Mouse (Mus musculus) cerebellum, adult 11 months (tissue): ENCODE results near the gene Cdk6.

Experiments used
- DNase-seq: peaks from one replicate; pipeline ENCODE4 v3.0.0; 2022

Gene Cdk6

DNA sequence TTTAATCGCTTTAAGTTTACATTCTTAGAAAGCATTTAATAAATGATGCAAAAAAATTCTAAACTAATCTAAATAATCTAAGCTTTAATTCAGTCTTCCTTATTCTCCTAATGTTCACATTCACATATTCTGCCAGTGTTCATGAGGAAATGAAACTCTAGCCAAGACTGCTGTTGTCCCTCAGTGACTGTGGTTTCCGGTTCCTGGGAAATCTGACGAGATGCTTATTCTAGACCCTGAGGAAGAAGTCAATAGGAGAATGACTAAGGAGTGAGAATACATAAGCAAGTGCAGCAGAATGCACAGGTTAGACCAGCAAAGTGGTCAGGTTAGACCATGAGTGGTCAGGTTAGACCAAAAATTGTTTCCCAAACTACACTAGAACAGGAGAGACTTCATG is 149.1 kb downstream of the Cdk6 start:
- no peak for DNase-seq

DNA sequence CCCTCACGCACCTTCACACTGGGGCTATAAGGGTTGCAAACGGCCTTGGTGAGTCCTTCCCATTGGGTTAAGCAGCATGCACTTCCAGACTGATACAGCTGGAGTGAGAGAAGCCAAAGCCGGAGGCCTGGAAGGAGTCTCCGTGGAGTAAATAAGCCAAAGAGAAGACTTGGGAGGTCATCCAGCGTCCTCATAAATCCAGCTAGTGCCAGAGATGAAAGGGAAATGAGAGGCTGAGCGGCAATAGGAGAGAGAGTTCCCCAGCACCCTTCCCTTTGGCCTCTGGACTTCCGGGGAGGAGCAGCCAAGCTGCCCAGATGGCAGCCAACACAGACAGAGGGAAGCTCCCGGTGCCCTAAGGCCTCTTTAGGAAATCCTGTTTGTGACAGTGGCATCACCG is 149.8 kb downstream of the Cdk6 start:
- no peak for DNase-seq

DNA sequence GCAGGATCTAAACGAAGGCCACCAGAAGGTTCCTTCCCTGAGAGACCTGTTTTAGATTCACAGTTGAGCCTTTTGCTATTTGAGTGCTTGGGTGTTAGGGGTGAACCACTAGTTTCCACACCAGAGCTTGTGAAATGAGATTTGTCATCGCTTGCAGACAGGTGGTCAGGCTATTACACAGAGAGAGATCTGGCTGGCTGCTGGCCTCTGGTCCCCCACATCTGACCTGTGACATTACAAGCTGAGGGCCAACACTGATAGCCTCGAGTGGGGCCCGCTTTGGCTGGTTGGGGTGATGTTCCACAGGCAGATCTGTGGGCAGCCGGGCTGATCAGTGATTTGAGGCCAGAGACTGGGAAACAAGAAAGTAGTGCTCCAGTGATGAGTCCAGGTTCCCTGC is 150.6 kb downstream of the Cdk6 start:
- no peak for DNase-seq

DNA sequence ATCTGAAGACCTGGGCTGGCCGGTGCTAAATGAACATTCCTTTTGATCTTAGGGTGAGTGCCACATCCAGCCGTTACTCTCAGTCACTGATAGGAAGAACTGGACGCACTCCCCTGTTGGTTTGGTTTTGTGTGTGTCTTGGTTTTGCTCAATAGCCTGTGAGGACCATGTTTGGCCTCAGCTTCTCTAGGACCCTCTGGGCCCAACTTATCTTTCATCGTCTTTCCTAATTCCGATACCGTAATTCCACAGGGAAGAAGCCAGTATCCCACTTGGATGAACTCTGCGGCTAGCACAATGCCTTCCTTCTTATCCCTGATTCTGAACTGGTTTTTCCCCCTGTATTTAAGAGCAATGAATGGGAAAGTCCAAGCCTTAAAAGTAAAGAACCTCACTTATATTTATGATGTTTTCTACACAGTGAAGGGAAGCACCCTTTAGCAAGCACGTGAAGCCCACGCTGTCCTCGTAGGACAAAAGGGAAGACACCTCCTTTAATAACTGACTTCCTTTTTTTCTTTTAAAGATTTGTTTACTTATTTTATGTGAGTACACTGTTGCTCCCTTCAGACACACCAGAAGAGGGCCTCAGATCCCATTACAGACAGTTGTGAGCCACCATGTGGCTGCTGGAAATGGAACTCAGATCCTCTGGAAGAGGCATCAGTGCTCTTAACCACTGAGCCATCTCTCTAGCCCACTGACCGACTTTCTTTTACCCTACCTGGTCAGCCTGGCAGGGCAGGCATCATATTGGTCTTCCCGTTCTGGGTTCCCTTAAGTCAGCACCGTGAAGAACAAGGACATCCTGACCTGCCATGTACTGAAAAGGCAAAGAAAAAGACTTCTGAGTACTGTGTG is 151.7 kb downstream of the Cdk6 start:
- no peak for DNase-seq

DNA sequence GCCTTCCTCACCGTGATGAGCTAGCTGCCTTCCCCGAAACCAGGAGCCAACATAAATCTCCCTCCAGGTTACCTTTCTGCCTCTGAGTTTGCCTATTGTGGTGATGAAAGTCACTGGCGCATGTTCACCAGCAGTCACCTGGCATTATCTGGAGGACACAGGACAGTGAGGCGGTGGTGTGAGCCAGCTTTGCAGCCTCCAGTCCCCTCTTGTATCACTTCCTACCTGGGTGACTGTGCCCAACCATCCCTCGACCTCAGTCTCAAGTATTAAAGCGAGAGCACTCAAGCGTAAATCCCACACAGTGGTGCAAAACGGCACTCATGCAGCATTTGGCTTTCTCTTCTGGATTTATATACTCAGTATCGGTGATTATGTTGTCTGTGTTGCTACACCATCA is 152.7 kb downstream of the Cdk6 start:
- no peak for DNase-seq

DNA sequence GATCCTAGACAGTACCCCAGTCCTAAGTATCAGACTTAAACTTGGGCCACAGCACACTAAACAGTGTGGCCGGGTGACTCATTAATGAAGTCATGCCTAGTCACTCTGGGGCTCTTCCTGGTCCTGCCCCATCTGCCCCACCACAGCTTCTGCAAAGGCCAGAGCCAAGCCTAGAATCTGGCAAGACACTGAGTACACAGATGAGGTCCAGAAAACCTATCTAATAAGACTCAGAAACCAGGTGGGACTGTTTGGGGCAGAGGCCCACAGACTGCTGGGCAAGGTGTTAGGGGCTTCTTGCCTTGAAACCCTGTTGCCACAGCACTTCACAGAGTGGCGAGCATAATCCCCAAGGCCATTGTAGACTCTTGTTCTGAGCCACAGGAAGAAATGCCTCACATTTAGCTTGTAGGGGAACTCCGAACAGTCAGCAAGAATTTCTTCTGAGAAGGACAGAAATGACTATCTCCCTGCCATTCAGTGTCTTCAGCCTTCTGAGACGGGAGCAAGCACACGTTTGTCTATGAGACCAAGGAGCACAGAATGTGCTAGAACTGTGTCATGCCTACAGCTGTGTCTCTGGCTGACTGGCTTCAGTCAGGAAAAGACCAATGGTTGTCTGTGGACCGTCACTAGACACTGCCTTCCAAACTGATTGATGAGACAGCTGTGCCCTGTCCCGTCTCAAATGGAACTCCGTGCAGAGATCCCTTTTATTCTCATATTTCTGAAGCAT is 153.3 kb downstream of the Cdk6 start:
- DNase-seq, result no peak

DNA sequence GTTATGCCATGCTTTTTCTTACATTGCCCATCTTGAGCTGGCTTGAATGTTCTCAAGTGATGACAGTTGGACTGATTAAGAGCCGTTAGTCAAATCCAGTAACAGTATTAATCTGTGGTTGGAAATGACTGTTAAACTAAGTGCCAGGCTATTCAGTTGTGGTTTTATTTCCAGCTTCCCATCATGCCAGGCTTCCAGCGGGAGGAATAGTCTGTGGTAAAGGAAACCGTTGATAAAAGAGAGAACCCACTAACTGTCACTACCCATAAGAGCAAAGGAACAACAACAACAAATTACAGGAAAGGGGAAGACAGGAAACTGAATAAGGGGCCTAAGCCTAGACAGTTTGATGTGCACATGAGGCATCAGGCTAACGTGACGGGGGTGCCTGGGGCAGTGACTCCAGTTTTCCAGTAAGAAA is 156.2 kb downstream of the Cdk6 start:
- DNase-seq, result no peak

DNA sequence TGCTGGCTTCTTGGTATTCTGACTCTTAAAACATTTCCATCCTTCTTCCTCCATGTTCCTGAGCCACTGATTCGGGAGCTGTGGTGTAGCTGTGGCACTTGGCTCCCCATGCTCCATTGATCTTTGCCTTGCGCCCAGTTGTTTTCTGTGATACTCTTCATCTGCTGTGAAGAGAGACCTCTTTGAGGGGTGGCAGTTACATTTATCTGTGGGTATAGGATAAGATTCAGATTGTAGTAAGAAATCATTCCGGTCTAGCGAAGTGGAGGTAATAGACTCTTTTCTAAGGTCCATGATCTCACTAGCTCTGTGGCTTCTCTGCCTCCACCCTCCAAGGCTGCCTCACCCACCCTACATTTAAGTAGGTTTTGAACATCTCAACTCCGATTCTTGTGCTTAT is 159.0 kb downstream of the Cdk6 start:
- no peak for DNase-seq

DNA sequence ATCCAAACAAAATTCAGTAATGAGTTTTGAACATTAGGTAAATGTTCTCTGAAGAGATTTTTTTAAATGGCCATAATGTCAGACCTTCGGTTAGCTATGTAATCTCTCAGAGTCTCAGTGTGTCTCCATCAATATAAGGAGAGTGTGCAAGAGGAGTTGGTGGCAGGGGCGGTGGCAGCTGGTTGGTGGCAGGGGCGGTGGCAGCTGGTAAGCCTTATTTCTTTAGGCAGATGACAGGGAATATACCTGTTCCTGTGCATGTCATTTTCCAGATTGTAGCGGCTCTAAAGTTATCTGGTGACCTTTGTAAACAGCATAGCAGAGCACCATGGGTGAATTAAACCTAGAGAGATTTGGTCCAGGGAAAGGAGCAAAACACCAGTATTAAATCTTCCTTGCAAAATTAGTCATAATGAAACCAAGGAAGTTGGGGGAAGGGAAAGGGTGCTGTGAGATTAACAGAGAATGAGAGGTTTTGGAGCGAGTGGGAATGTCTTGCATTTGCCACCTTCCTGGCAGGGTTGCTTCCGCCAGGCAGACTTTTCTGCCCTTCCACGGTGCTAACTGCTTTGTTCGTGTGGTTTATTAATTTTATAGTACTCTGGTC is 159.8 kb downstream of the Cdk6 start:
- no peak for DNase-seq

DNA sequence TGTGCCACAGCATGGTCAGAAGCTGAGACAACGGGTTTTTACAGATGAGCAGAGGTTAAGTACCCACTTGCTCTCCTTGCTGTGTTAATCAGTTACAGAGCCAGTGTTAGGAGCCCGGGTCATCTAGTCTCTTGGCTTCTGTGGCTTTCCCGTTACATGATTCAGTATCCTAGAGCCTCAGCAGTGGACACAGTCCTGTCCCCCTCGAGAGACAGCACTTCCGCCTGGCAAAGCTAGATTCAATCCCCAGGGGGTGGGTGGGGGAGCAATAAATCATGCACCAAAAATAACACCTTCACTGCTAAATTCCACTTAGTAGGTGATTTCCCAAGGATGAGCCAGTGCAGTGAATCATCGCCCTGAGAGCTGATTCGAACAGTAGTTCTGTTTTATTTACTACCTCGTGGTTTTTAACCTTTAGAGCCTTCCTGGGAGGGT is 160.3 kb downstream of the Cdk6 start:
- no peak for DNase-seq

DNA sequence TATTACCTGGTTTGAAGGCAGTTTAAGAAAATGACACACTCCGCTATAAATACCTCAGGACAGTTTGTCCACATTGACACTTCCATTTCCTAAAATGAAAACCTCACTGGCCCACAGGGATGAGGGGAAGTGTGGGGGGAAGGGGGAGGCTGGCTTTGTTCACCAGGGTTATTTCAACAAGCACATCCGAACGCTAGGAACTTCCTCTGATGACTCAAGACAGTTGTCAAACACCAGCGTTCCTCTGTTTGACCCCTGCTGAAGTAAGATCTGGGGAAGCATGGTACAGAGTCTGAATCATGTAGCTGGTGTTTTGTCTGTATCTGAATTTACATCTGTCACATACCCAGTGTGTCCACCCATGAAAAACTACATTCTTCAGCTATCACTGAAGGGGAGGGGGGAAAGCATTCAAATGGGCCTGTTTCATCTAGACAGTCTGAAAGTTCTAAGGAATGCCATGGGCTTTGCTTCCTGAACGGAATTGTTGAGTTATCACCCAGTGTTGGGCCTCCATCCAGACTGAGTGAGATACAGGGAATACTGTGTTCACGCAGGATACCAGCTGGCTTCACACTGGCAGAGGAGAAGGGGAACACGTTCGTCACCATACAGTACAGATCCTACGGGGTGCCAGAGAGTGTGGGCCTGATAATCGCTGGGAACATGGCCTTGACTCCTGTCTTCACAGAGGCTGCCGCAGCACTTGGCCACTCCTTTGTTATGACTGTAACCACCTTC is 161.5 kb downstream of the Cdk6 start:
- DNase-seq, result no peak

DNA sequence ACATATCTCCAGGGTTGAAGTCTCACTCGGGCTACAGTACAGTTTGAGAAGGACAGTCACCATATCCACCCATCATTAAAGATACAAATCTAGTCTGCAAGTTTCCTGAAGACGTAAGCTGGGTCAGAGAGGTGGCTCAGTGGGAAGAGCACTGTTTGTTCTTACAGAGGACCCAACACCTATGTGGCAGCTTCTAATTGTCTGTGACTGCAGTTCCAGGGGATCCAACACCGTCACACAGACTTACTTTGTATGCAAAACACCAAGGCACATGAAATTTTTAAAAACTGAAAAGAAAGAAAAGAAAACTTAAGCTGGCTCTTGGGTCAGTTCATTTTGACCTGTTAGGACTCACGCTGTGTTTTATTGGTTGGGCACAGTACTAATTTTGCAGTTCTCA is 162.1 kb downstream of the Cdk6 start:
- no peak for DNase-seq

DNA sequence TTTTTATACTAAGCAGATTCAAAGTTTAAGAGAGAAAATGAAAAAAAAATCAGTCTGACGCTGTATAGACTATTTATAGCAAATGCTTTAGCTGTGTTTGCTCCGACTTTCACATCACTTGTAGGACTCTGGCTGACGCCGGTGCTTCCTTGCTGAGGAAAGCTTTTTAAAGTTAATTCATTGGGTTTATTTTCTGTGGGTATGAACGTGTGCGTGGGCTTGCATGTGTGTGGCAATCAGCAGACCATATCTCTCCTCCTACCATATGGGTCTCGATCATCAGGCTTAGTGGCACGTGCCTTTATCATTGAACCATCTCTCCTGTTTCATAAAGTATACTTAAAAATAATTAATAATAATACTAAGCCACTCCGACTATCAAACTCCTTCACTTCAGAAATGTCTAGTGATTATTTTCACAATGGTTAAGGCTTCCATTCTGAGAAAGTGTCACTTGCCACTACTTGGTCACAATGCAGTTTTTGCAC is 162.6 kb downstream of the Cdk6 start:
- DNase-seq, result no peak

DNA sequence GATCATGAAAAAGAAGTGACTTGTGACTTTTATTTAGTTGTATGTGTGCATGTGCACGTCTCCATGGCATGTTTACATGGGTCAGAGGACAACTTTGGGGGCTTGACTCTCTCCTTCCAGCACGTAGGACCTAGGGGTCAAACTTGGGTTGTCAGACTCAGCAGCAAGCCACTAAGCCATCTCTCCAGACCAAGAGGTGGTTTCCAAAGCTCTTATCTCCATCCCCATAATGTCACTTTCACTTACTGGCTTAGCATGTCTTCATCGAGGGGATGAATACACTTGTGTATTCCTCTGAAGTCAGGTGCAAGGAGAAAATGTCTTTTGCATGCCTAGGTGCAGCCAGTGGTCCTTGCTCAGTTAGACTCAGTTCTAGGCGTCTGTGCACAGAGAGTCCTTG is 163.2 kb downstream of the Cdk6 start:
- DNase-seq, result no peak

DNA sequence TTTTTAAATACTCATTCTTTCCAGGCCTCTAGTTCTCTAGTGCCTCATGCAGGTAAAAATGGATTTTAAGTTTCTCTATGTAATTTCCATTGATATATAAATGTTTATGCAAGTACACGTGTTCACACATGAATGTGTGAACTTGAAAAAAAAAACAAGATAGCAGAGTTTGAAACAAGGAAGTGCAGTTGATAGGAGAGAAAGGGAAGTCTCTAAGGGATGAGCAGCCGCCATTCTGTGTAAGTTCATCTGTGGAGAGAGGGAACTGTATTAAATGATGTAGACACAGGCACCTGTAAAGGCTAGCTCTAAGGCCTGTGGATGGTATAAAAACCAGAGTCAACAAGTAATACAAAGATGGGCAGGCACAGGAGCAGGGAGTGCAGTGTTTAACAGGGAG is 164.3 kb downstream of the Cdk6 start:
- DNase-seq, result no peak

DNA sequence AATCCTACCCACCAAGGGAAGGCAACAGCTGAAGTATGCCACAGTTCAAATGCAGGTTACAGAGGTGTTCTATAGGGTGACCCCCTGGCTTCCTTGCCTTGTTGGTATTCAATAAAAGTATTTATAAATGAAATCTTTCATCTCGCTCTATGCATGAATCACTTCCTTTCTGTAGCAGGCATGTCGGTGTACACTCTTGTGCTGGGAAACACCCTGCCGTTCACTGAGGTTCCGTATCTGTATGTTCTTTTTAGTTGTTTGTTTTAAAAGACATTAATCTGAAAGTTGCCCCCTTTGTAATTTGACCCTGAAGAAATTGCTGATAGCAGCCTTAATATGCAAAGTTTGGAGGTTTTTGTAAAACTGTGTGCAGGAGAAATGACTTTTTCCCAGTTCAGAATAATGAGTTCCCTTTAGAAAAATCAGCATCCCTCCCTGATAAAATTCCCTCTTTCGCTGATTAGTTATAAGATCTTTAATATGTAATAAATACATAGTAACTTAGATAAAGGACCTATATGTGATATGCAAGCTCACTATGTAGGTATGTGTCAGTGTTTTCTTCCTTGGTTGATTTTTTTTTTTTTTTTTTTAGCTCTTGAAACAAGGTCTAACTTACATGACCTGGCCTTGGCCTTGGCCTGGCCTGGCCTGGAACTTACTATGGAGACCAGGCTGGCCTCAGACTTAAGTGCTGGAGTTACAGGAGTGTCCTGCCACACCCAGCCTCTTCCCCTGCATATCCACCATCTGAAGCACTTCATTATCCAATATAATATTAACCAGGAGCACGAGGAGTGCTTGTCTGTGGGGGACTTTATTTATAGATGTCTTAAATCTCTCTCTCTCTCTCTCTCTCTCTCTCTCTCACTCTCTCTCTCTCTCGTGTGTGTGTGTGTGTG is 167.4 kb downstream of the Cdk6 start:
- DNase-seq, result no peak

DNA sequence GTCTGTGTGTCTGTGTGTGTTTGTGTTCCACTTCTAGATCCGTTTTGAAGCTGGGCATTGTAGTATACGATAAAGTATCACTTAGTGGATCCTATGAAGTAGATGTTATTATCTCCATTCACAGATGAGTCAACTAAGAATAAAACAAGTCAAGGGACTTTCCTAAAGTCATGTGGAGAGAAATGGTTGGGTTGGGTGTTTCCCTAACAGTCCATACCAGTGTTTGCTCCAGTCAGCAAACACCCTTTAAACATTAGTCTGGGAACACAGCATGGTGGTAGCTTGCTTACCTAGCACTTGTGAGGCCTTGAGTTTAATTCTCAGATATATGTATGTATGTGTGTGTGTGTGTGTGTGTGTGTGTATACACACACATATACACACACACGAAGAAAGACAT is 168.2 kb downstream of the Cdk6 start:
- no peak for DNase-seq

DNA sequence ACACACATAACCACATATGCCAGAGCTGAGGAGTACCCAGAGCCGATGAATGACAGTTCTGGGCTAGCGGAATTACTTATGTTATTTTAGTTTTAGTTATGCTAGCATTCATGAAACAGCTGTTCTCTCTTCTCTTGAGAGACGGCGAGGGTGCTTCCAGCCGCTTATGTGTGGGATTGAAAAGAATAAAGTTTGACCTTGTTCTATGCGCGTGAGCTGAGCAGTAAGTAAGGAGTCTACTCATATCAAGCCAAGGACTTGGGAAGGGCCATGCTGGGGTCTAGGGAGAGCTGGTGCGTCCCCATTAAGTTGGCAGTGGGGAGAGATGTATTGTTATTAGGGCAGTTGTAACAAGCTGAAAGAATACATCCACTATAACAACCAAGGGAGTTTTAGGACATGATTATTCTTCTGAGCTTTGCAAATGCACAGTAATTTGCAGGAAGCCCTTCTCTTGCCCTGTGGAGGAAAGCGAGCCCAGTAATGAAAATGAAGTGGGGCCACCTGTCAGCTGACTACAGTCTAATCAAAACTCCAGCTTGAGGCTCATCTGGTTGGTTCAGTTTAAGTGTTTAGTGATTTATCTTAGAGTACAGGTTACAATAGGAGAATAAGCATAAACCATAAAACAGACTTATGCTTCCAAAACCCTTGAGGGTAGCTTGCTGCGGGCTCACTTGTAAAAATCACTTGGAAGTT is 170.0 kb downstream of the Cdk6 start:
- DNase-seq, result no peak

DNA sequence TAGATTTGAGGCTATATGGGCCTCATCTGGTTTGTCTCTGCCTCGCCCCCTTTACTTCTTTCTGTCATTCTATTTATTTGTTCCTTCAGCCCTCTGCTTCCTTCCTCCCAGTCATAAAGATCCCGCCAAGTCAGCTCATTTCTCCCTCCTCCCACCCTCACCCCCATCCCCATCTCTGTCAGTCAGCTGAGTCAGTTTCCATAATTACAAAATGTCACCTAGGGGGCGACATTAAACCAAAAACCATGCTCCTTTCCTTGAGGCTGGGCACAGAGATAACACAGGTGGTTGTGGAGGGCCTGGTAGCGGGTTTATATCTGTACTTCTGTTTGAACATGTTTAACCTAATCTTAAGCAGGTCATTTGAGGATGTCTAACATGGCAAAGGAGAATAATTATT is 171.3 kb downstream of the Cdk6 start:
- DNase-seq, result no peak

DNA sequence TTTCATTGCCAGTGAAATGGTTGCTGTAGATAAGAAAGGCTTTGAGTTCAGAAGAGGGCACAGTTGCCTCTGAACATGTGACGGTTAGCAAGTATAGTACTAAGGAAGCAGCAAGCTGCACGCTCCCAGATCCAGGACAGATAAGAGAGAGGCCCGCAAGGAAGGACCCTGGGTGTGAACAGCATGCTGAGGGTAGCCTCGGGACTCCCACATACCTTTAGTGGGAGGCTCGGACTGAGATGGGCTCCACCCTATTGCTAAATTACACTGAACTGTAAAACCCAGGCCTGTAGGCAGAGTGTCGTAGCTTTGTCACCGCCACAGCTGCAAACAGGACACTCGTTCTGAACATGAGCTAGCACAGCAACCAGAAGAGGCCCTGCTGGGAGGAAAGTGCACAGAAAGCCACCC is 173.6 kb downstream of the Cdk6 start:
- DNase-seq, result no peak

DNA sequence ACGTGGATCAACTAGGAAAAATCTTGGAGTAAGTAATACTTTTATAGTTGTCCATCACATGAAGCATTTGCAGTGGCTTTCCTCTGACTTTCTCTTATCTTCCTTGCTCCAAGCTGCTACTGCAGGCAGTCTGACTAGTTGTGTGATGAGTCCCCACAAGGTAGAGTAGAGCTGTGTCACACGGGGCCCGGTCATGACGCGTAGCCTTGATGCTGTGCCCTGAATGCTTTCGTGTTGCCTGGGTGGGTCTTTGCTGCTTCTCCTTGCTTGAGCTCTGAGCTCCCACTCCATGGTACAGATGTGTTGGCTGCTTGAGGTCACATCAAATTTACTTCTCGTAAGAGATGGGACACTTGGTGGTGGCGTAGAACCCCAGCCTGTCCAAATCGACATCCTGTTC is 174.2 kb downstream of the Cdk6 start:
- no peak for DNase-seq
